Mouse (Mus musculus) small intestine, adult 2 months (tissue): ENCODE results near the gene Tex19.1.

ENCODE experiments used
- CTCF ChIP-seq: fragments of 200-500 bp; IDR thresholded peaks from 2 replicates; pipeline ENCODE4 v1.5.1; 2012; ENCODE audit warnings: low read depth, mild to moderate bottlenecking, control low read depth, inconsistent platforms, low read length, moderate library complexity, mixed read lengths; ENCODE audit not compliant: insufficient replicate concordance, insufficient read length; ENCODE audit errors: extremely low read depth
- POLR2A ChIP-seq: fragments of 200-500 bp; IDR thresholded peaks from 2 replicates; pipeline ENCODE4 v1.6.1; 2012; ENCODE audit warnings: low read depth, mild to moderate bottlenecking, control low read depth, inconsistent platforms, low read length, moderate library complexity

DNA sequence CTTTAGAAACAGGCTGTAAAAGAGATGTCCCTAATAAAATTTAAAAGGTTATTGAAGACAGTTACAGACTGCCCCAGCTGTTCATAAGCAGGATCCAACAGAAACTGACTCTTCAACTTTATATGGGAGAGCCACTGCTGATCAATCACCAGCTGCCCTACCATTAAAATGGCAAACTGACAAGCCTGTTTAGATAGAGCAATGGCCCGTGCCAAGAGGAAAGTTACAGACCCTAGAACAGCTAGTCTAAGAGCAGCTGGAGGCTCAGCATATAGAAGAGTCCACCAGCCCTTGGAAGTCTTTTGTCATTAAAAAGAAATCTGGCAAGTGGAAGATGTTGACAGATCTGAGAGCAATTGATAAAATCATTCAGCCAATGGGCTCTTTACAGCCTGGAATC, 11.3 kb upstream of the Tex19.1 start:
- TF ChIP-seq CTCF (no peak), POLR2A (no peak)
